ENCODE assay signal across 8 mouse cellular contexts in genomic region chr5:104021597-104022378, GRCm38 (mm10). TPM values are rescaled to one million over a fixed set of nuclear protein-coding genes. Genes with fewer than 3 reads are reported as not detected.
DNase-seq lines count a peak whose midpoint lies in the region; ATAC-seq and TF ChIP-seq lines count a peak whose summit lies in the region.

TSS of gene Hsd17b11 (minus strand) at chr5:104021919.

- H3K4me1 ChIP-seq in heart, embryonic 13.5 days: peaks cover 38% of the 10 kb centered on the region
- H3K4me1 ChIP-seq in liver, embryonic 11.5 days (replicated peaks; ENCODE audit: control insufficient read depth, insufficient read depth, low read length): peaks cover 12% of the 10 kb centered on the region
- H3K4me1 ChIP-seq in stomach, embryonic 14.5 days (ENCODE audit: control insufficient read depth, insufficient read depth, low read length): peaks cover 18% of the 10 kb centered on the region; the same call in 1 of the 2 replicates

- H3K9me3 ChIP-seq in heart, embryonic 13.5 days: no peaks in the 10 kb centered on the region
- no peaks in the 10 kb centered on the region for H3K9me3 ChIP-seq in liver, embryonic 11.5 days (ENCODE audit: control insufficient read depth, low read length)
- no peaks in the 10 kb centered on the region for H3K9me3 ChIP-seq in stomach, embryonic 14.5 days (ENCODE audit: control insufficient read depth, low read depth, low read length)

- peaks cover 16% of the 10 kb centered on the region for H3K36me3 ChIP-seq in heart, embryonic 13.5 days
- no peaks in the 10 kb centered on the region for H3K36me3 ChIP-seq in liver, embryonic 11.5 days (ENCODE audit: control insufficient read depth, insufficient read depth, low read length)
- H3K36me3 ChIP-seq in myocyte (ENCODE audit: control insufficient read depth, insufficient read depth): no peaks in the 10 kb centered on the region
- peaks cover 9% of the 10 kb centered on the region for H3K36me3 ChIP-seq in stomach, embryonic 14.5 days (ENCODE audit: control insufficient read depth, insufficient read depth, low read length)

- WGBS in heart, embryonic 13.5 days: 1% methylated on average over 31 of the region's 31 CpGs
- 2% methylated on average over 31 of the region's 31 CpGs for WGBS in liver, embryonic 11.5 days
- WGBS in stomach, embryonic 14.5 days: under 1% methylated on average over 31 of the region's 31 CpGs

- TF ChIP-seq POLR2A in myocyte (IDR thresholded peaks at IDR 0.05; ENCODE audit: insufficient read length, low read depth): peak; percentile 26

- ATAC-seq in heart, embryonic 13.5 days (ENCODE audit: extremely low read depth, insufficient number of reproducible peaks, low FRiP score, low TSS enrichment): peak; percentile 74; the same call in 1 of the 2 replicates
- ATAC-seq in liver, embryonic 11.5 days (replicated peaks; ENCODE audit: low FRiP score): peak; percentile 82
- peak; percentile 94 for ATAC-seq in stomach, embryonic 14.5 days (ENCODE audit: insufficient number of reproducible peaks, insufficient read depth, low FRiP score, low read depth)

- no peaks in the 10 kb centered on the region for H3K79me2 ChIP-seq in myocyte (ENCODE audit: control insufficient read depth, insufficient read depth)

- H3ac ChIP-seq in myocyte (ENCODE audit: control insufficient read depth, insufficient read length): no peak within 1 kb of the TSS

- H3K4me2 ChIP-seq in heart, embryonic 13.5 days: peak within 1 kb of the TSS; percentile 78
- H3K4me2 ChIP-seq in liver, embryonic 11.5 days: peak within 1 kb of the TSS; percentile 75
- peak within 1 kb of the TSS; percentile 97 for H3K4me2 ChIP-seq in myocyte (ENCODE audit: low read depth)
- H3K4me2 ChIP-seq in stomach, embryonic 14.5 days (replicated peaks; ENCODE audit: low read depth, low read length): peak within 1 kb of the TSS; percentile 78

- peak within 1 kb of the TSS; percentile 73 for H3K4me3 ChIP-seq in heart, embryonic 13.5 days
- peak within 1 kb of the TSS; percentile 55 for H3K4me3 ChIP-seq in liver, embryonic 11.5 days (ENCODE audit: low read depth, low read length)
- peak within 1 kb of the TSS; percentile 48 for H3K4me3 ChIP-seq in myocyte
- H3K4me3 ChIP-seq in stomach, embryonic 14.5 days (ENCODE audit: low read depth, low read length): peak within 1 kb of the TSS; percentile 45

- H3K27ac ChIP-seq in heart, embryonic 13.5 days (replicated peaks): peak within 1 kb of the TSS; percentile 92
- peak within 1 kb of the TSS; percentile 56; the same call in 1 of the 2 replicates for H3K27ac ChIP-seq in liver, embryonic 11.5 days (ENCODE audit: low read depth, low read length)
- H3K27ac ChIP-seq in stomach, embryonic 14.5 days (ENCODE audit: low read length): peak within 1 kb of the TSS; percentile 88

- H3K9ac ChIP-seq in heart, embryonic 13.5 days: peak within 1 kb of the TSS; percentile 86
- peak within 1 kb of the TSS; percentile 64 for H3K9ac ChIP-seq in liver, embryonic 11.5 days (ENCODE audit: low read depth, low read length)
- peak within 1 kb of the TSS; percentile 52 for H3K9ac ChIP-seq in stomach, embryonic 14.5 days (replicated peaks; ENCODE audit: low read depth, low read length)

- DNase-seq in CD4-positive, CD25-positive, alpha-beta regulatory T cell, adult 2 months (ENCODE audit: low read depth, low spot score): peak; percentile 66
- peak; percentile 32 for DNase-seq in brain, embryonic 18.5 days (ENCODE audit: low read depth, low spot score)
- DNase-seq in fibroblast of lung, adult 2 months (ENCODE audit: low read depth): peak; percentile 80
- peak; percentile 93 for DNase-seq in kidney, postnatal 10 days
- DNase-seq in liver, embryonic 11.5 days (ENCODE audit: low spot score): peak; percentile 68

- no peaks in the 10 kb centered on the region for H3K27me3 ChIP-seq in heart, embryonic 13.5 days (replicated peaks)
- no peaks in the 10 kb centered on the region; the same call in 1 of the 2 replicates for H3K27me3 ChIP-seq in liver, embryonic 11.5 days (replicated peaks; ENCODE audit: control insufficient read depth, insufficient read depth, low read length)
- no peaks in the 10 kb centered on the region for H3K27me3 ChIP-seq in myocyte (ENCODE audit: control insufficient read depth, insufficient read depth, insufficient read length)
- no peaks in the 10 kb centered on the region for H3K27me3 ChIP-seq in stomach, embryonic 14.5 days (ENCODE audit: control insufficient read depth, insufficient read depth, low read length)

TF ChIP-seq in myocyte, 11 proteins besides CTCF, POLR2A, EP300 and RAD21:
- TF ChIP-seq USF1 (IDR thresholded peaks at IDR 0.05; ENCODE audit: low read depth) (no peak), SRF (IDR thresholded peaks at IDR 0.05; ENCODE audit: control insufficient read depth, insufficient read length, low read depth) (peak; percentile 72)

RNA-seq across cellular contexts. Expression of gene Hsd17b11, which starts in this region (rescaled TPM):
- 2.8 and 3.3 TPM in 2 replicates for polyA plus RNA-seq in heart, embryonic 13.5 days (2015; fragmentation: Nextera tagmentation; extraction: Ambion mirVana)
- 1.7 and 2.5 TPM in 2 replicates for polyA plus RNA-seq in liver, embryonic 11.5 days (2014; fragmentation: Nextera tagmentation; extraction: Ambion mirVana)
- 6.5 TPM for polyA plus RNA-seq in myocyte (2012; fragmentation: generic; extraction: Trizol)
- 5.9 and 8.2 TPM in 2 replicates for polyA plus RNA-seq in stomach, embryonic 14.5 days (2014; fragmentation: Nextera tagmentation; extraction: Ambion mirVana)

Comparison
In these comparisons a context has a peak if more than half of its experiments do, and no peak if none do; other contexts are left out.
1. Peak in every context shown above with its lines: DNase-seq, ATAC-seq, H3K4me3 ChIP-seq and H3K27ac ChIP-seq.
2. DNase-seq: peak in every context shown above with its lines; median percentile 93 in kidney, postnatal 10 days; 80 in fibroblast of lung, adult 2 months; 68 in liver, embryonic 11.5 days; 66 in CD4-positive, CD25-positive, alpha-beta regulatory T cell, adult 2 months; 32 in brain, embryonic 18.5 days.